Mouse (Mus musculus): Measurements from ENCODE around the gene Nfia. TPM values are rescaled to one million over a fixed set of nuclear protein-coding genes. Genes with fewer than 3 reads are reported as not detected.

Gene Nfia
- total RNA-seq, 1 experiment from 2014 or later = 16.9 TPM

DNA sequence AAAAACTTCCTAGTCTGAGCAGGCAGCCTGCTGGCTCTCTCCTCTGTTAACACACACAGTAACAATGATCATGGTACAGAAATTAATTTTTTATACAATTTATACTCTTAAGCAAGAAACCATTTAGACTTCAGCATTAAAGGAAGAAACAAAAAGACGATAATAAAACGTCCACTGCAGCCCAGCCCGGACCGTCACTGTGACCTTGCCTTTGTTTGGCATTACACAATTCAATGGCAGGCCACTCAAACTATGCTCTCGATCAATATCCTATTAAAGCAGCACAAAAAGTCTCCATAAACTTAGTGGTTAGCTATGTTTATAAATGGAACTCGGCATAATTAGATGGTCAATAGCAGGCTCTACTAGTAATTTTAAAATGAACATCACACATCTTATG is 232.5 kb downstream of the Nfia start:
- ATAC-seq (replicated peaks in 1 of 2; ENCODE audit: insufficient read depth in 1 of 2, low FRiP score in 2 of 2, low TSS enrichment in 1 of 2, low read depth in 1 of 2, poor library complexity in 2 of 2, severe bottlenecking in 2 of 2) = no peak

GRCm38 (mm10) chr4:98008814-98009368 is 236.4 kb downstream of the Nfia start:
- no peak for ATAC-seq (replicated peaks in 1 of 2; ENCODE audit: insufficient read depth in 1 of 2, low FRiP score in 2 of 2, low TSS enrichment in 1 of 2, low read depth in 1 of 2, poor library complexity in 2 of 2, severe bottlenecking in 2 of 2)

DNA sequence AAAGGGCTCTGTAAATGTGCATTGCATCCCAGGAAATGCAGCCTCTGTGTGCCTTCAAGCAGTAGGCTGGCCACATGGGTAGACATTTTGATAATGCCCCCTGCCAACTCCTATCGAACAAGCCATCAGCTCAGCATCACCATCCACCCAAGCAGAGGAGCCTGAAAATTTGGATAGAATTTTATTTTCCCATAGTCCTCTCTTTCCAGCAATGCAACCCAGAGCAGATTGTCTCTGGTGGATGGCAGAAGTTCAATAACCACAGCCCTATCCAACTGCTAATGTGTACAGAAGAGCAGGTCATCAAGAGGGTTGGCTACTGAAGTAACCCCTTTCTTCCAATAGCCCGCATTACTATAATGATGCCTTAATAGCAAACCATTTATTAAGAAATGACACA is 237.4 kb downstream of the Nfia start:
- ATAC-seq (replicated peaks in 1 of 2; ENCODE audit: insufficient read depth in 1 of 2, low FRiP score in 2 of 2, low TSS enrichment in 1 of 2, low read depth in 1 of 2, poor library complexity in 2 of 2, severe bottlenecking in 2 of 2) = no peak

GRCm38 (mm10) chr4:98019811-98020210 is 247.3 kb downstream of the Nfia start:
- no peak for ATAC-seq (replicated peaks in 1 of 2; ENCODE audit: insufficient read depth in 1 of 2, low FRiP score in 2 of 2, low TSS enrichment in 1 of 2, low read depth in 1 of 2, poor library complexity in 2 of 2, severe bottlenecking in 2 of 2)

DNA sequence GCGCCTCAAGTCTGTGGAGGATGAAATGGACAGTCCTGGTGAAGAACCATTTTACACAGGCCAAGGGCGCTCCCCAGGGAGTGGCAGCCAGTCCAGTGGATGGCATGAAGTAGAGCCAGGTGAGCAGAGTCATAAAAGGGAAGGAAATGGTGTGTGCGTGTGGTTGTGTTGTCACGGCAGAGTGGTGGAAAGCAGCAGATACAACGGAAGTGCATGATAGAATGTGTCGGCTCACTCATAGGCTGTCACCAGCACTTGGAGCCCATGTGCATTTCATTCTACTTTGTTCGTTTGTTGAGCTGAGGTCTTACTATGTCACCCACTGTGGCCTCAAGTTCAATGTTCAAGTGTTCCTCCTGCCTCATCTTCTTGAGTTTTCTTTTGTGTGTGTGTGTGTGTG is 248.3 kb downstream of the Nfia start:
- ATAC-seq (replicated peaks in 1 of 2; ENCODE audit: insufficient read depth in 1 of 2, low FRiP score in 2 of 2, low TSS enrichment in 1 of 2, low read depth in 1 of 2, poor library complexity in 2 of 2, severe bottlenecking in 2 of 2) = peak; percentile 75 to 82

GRCm38 (mm10) chr4:98023245-98023792 is 250.8 kb downstream of the Nfia start:
- no peak for ATAC-seq (replicated peaks in 1 of 2; ENCODE audit: insufficient read depth in 1 of 2, low FRiP score in 2 of 2, low TSS enrichment in 1 of 2, low read depth in 1 of 2, poor library complexity in 2 of 2, severe bottlenecking in 2 of 2)

GRCm38 (mm10) chr4:98027412-98027811 is 254.9 kb downstream of the Nfia start:
- ATAC-seq (replicated peaks in 1 of 2; ENCODE audit: insufficient read depth in 1 of 2, low FRiP score in 2 of 2, low TSS enrichment in 1 of 2, low read depth in 1 of 2, poor library complexity in 2 of 2, severe bottlenecking in 2 of 2) = no peak

GRCm38 (mm10) chr4:98031871-98032270 is 259.3 kb downstream of the Nfia start:
- no peak for ATAC-seq (replicated peaks in 1 of 2; ENCODE audit: insufficient read depth in 1 of 2, low FRiP score in 2 of 2, low TSS enrichment in 1 of 2, low read depth in 1 of 2, poor library complexity in 2 of 2, severe bottlenecking in 2 of 2)

DNA sequence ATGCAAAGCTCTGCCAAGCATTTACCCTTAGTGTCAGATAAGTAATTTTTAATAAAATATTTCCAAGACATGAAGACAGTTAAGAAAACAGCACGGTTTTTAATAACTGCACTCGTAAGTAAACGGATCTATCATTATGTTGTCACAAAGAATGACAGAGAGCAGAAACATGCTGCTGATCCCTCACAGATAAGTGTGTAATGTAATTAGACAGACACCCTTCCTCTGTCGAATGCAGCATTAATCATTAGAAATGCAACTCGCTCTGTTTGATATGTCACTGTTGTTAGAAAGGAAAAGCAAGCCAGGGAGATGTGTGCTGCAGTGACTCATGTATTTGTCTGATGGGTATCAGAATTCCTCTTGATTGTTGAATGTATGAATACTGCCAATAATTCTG is 259.8 kb downstream of the Nfia start:
- no peak for ATAC-seq (replicated peaks in 1 of 2; ENCODE audit: insufficient read depth in 1 of 2, low FRiP score in 2 of 2, low TSS enrichment in 1 of 2, low read depth in 1 of 2, poor library complexity in 2 of 2, severe bottlenecking in 2 of 2)

DNA sequence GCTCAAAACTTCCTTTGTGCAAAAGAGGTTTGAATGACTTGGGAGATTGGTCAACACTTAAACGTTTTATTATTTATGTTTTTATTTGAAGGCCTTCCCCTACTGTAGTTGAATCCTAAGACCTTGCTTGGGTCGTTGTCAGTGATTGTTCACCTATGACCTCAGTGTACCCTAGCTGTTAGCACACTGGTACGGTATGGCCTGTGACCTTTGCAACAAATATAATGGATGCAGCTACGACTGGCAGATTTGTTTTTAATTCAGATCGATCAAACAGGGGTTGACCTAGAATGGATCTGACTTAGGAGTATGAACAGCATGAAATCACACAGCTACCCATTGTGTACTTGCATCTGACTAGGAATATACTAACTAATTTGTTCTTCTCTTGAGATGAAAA is 266.6 kb downstream of the Nfia start:
- ATAC-seq (replicated peaks in 1 of 2; ENCODE audit: insufficient read depth in 1 of 2, low FRiP score in 2 of 2, low TSS enrichment in 1 of 2, low read depth in 1 of 2, poor library complexity in 2 of 2, severe bottlenecking in 2 of 2) = no peak

- ATAC-seq (replicated peaks in 1 of 2; ENCODE audit: insufficient read depth in 1 of 2, low FRiP score in 2 of 2, low TSS enrichment in 1 of 2, low read depth in 1 of 2, poor library complexity in 2 of 2, severe bottlenecking in 2 of 2) = peak; percentile 96 to 98
Observed at GRCm38 (mm10) chr4:98040179-98040578, 267.6 kb downstream of the Nfia start.

DNA sequence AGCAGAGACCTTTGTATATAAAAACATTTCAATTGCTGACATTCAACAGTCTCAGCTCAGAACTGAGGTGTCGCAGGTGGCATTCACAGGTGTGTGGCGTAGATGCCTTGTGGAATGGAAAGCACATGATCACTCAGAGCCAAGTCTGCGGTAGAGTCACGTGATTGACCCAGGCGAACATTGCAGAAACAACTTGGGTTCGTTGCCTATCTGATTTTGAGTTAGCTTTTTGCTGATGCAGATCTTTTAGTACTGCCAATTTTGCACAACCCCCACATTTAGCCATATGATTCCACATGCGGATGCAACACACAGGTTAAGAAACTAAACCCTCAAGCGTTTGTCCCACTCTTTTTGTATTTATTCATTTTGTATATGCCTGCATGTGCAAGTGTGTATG is 272.1 kb downstream of the Nfia start:
- no peak for ATAC-seq (replicated peaks in 1 of 2; ENCODE audit: insufficient read depth in 1 of 2, low FRiP score in 2 of 2, low TSS enrichment in 1 of 2, low read depth in 1 of 2, poor library complexity in 2 of 2, severe bottlenecking in 2 of 2)

DNA sequence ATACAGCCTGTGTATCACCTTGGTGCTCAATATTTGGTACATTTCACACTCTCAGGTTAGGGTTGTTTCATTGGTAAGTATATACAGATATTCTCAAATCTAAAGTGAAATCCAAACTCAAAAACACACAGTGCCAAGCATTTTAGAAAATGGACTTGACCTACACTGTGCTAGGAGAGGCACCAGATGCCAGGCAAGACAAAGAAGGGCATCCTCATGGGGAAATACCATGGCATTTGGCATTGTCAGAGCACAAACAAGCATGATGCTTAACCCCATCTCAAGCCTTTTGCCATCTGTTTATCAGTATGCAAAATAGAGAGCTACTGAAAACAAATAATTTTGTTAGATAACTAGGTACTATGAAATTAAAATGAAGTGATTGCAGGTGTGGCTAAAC is 274.8 kb downstream of the Nfia start:
- ATAC-seq (replicated peaks in 1 of 2; ENCODE audit: insufficient read depth in 1 of 2, low FRiP score in 2 of 2, low TSS enrichment in 1 of 2, low read depth in 1 of 2, poor library complexity in 2 of 2, severe bottlenecking in 2 of 2) = no peak

DNA sequence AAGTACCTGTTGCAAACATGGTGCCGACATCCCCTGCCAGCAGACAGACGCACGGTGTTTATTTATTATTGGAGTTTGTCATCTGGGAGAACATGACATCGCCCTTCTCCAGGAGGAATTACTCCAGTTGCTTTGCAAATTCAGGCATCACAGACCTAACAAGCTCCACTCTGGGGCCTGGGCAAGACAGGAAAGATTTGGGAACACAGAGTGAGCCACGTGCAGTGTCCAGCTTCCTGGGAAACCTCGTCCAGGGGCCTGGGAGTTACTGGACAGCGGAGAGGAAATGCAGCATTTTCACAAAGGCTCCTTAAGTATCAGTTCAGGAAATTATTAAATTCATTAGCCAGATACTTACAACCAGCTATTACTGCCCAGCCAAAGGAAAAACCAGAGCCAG is 277.1 kb downstream of the Nfia start:
- no peak for ATAC-seq (replicated peaks in 1 of 2; ENCODE audit: insufficient read depth in 1 of 2, low FRiP score in 2 of 2, low TSS enrichment in 1 of 2, low read depth in 1 of 2, poor library complexity in 2 of 2, severe bottlenecking in 2 of 2)

- ATAC-seq (replicated peaks in 1 of 2; ENCODE audit: insufficient read depth in 1 of 2, low FRiP score in 2 of 2, low TSS enrichment in 1 of 2, low read depth in 1 of 2, poor library complexity in 2 of 2, severe bottlenecking in 2 of 2) = no peak
Observed at GRCm38 (mm10) chr4:98050003-98050620, 277.6 kb downstream of the Nfia start.

DNA sequence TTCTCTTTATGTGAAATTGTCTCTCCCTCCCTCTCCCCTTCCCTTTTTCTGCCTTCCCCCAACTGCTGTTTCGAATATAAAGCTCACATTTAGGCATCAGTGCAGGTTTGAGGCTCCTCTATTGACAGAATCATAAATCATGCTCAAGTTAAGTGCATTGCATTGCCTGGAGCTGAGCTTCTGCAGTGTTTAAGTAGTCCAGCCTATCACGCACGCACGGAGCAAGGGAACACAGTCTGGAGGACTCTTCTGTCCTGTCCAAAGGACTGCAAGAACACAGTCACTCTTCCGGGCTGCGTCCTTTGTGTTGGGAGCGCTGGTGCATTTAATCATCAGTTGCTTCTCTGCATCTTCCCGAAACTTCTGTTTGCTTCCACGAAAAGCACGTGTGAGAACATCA is 278.2 kb downstream of the Nfia start:
- ATAC-seq (replicated peaks in 1 of 2; ENCODE audit: insufficient read depth in 1 of 2, low FRiP score in 2 of 2, low TSS enrichment in 1 of 2, low read depth in 1 of 2, poor library complexity in 2 of 2, severe bottlenecking in 2 of 2) = no peak

GRCm38 (mm10) chr4:98051326-98051725 is 278.8 kb downstream of the Nfia start:
- no peak for ATAC-seq (replicated peaks in 1 of 2; ENCODE audit: insufficient read depth in 1 of 2, low FRiP score in 2 of 2, low TSS enrichment in 1 of 2, low read depth in 1 of 2, poor library complexity in 2 of 2, severe bottlenecking in 2 of 2)

- ATAC-seq (replicated peaks in 1 of 2; ENCODE audit: insufficient read depth in 1 of 2, low FRiP score in 2 of 2, low TSS enrichment in 1 of 2, low read depth in 1 of 2, poor library complexity in 2 of 2, severe bottlenecking in 2 of 2) = no peak
Observed at GRCm38 (mm10) chr4:98055036-98055435, 282.5 kb downstream of the Nfia start.

DNA sequence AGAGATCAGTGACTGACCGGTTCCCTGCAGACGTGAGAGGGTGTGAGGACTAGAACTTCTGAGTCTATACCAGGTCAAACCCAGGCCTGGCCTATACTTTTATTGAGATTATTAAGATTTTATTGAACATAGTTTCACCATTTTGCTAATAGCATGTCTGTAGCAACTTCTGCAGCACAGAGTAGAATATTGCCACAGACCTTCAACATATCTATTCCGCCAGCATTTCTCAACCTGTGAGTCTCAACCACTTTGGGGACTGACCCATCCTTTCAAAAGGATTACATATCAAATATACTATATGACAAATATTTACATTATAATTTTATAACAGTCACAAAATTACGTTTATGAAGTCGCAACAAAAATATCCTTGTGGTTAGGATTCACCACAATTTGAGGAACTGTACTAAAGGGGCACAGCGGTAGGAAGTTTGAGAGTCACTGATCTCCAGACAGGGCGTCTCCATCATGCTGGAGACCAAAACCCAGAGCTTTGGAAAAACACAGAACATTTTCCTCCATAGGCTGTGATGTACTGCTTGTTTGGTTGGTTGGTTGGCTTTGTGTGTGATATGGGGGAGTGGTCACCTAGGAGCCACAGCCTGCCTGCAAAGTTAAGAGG is 284.0 kb downstream of the Nfia start:
- peak; percentile 73 to 94 for ATAC-seq (replicated peaks in 1 of 2; ENCODE audit: insufficient read depth in 1 of 2, low FRiP score in 2 of 2, low TSS enrichment in 1 of 2, low read depth in 1 of 2, poor library complexity in 2 of 2, severe bottlenecking in 2 of 2)
